Mouse (Mus musculus) ES-E14 (cell line): Measurements from ENCODE around the gene Hpca.

Source experiments
- HCFC1 ChIP-seq: IDR thresholded peaks from 2 replicates; pipeline ENCODE4 v1.6.1; 2012; ENCODE audit warnings: low read length, inconsistent platforms, borderline replicate concordance; ENCODE audit not compliant: insufficient read depth
- ZC3H11A ChIP-seq: IDR thresholded peaks from 2 replicates; pipeline ENCODE4 v1.6.1; 2012; ENCODE audit warnings: low read depth, mild to moderate bottlenecking, inconsistent platforms, low read length, borderline replicate concordance
- ZNF384 ChIP-seq: IDR thresholded peaks from 2 replicates; pipeline ENCODE4 v1.6.1; 2012; ENCODE audit warnings: low read depth, low read length, inconsistent platforms

DNA sequence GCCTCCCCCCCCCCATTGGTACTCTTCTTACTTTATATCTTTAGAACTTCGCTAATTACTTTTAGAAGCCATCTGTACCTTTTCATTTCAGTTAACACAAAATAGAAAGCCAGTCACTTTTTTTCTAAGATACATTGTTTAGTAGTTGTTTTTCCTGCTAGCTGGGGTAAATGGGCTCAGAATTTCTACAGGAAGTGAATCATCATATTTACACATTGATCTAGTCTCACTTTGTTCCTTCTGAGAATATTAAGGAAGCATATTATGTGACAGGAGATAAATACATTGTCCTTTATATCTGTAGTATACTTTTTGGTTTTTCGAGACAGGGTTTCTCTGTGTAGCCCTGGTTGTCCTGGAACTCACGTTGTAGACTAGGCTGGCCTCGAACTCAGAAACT is 53.0 kb downstream of the Hpca start:
- TF ChIP-seq ZC3H11A (no peak), HCFC1 (no peak), ZNF384 (no peak)
